Comparison of ENCODE assay signal across 8 mouse cellular contexts in the genomic region with DNA sequence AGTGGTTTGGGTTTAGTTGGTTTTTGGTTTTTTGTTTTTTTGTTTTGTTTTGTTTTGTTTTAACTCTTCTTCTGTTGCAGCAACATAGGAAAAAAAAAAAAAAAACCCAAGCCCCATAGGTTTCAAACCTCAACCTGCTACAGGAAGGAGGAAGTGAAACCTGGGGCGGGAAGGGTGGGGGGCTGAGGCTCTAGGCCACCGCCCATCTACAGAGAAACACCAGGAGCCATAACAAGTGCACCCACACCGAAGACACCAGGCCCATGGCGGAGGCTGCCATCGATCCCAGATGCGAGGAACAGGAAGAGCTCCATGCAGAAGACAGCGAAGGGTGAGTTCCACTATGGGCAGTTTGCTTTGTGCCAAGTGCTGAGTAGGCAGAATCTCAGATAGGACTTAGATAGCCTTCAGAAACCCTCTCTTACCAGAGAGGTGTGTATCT. TPM values are rescaled to one million over a fixed set of nuclear protein-coding genes. Genes with fewer than 3 reads are reported as not detected.
DNase-seq lines count a peak whose midpoint lies in the region; ATAC-seq and TF ChIP-seq lines count a peak whose summit lies in the region.

Gene Lsp1 (plus strand): TSS at position 174 of the 442 bp plus-strand sequence.

- no peak within 1 kb of the TSS for H3K4me3 ChIP-seq in left cerebral cortex, adult 2 months
- no peak within 1 kb of the TSS for H3K4me3 ChIP-seq in limb, embryonic 12.5 days (replicated peaks)
- no peak within 1 kb of the TSS for H3K4me3 ChIP-seq in stomach, postnatal 0 days (ENCODE audit: low read depth, low read length)

- H3K4me2 ChIP-seq in limb, embryonic 12.5 days, result no peak within 1 kb of the TSS
- H3K4me2 ChIP-seq in stomach, postnatal 0 days (replicated peaks; ENCODE audit: low read depth), result no peak within 1 kb of the TSS

- no peak for TF ChIP-seq CTCF in left cerebral cortex, adult 2 months (IDR thresholded peaks at IDR 0.05)
- TF ChIP-seq CTCF in stomach, postnatal 0 days (IDR thresholded peaks at IDR 0.05; ENCODE audit: low read depth), result no peak

- peaks cover 37% of the 10 kb centered on the region for H3K4me1 ChIP-seq in limb, embryonic 12.5 days (replicated peaks)
- H3K4me1 ChIP-seq in stomach, postnatal 0 days (replicated peaks; ENCODE audit: control insufficient read depth, insufficient read depth), result 0 out of 2 replicates have a peak, but pooled peaks cover 6% of the 10 kb centered on the region

- H3K27me3 ChIP-seq in limb, embryonic 12.5 days, result no peaks in the 10 kb centered on the region
- no peaks in the 10 kb centered on the region for H3K27me3 ChIP-seq in stomach, postnatal 0 days (ENCODE audit: control insufficient read depth, insufficient read depth, low read length)

- no peak within 1 kb of the TSS for H3K27ac ChIP-seq in left cerebral cortex, adult 2 months
- H3K27ac ChIP-seq in limb, embryonic 12.5 days, result peak within 1 kb of the TSS; percentile 91; the same call in 1 of the 2 replicates
- H3K27ac ChIP-seq in stomach, postnatal 0 days (replicated peaks), result peak within 1 kb of the TSS; percentile 95

- no peak for DNase-seq in left cerebral cortex, adult 8-10 months (ENCODE audit: low spot score in 2 of 2)
- no peak for DNase-seq in left cerebral cortex, adult 2 months (ENCODE audit: extremely low spot score in 1 of 2, low spot score in 2 of 2)
- no peak for DNase-seq in adrenal gland, adult 8-10 months
- DNase-seq in gastrocnemius, postnatal 4 days (ENCODE audit: low spot score in 2 of 2), result no peak
- peak; percentile 10 for DNase-seq in stomach, postnatal 0 days (ENCODE audit: low spot score)
- DNase-seq in layer of hippocampus, adult 9-11 months, result no peak
- DNase-seq in left cerebral cortex, postnatal 14 days (ENCODE audit: low spot score in 2 of 2), result no peak

- ATAC-seq in limb, embryonic 12.5 days (ENCODE audit: insufficient number of reproducible peaks, insufficient read depth, low FRiP score, low TSS enrichment, low read depth), result no peak
- no peak for ATAC-seq in stomach, postnatal 0 days (ENCODE audit: low FRiP score, low TSS enrichment)

- 98% methylated on average over 7 of the region's 7 CpGs for WGBS in limb, embryonic 12.5 days
- WGBS in stomach, postnatal 0 days, result 90% methylated on average over 7 of the region's 7 CpGs

- H3K9ac ChIP-seq in limb, embryonic 12.5 days (replicated peaks), result no peak within 1 kb of the TSS
- H3K9ac ChIP-seq in stomach, postnatal 0 days (ENCODE audit: low read length), result no peak within 1 kb of the TSS

- intact Hi-C loops in left cerebral cortex, adult 2 months (cut with DNase I), result no loop called here
- intact Hi-C loops in left cerebral cortex, postnatal 14 days (cut with DNase I), result no loop called here

- H3K9me3 ChIP-seq in limb, embryonic 12.5 days, result no peaks in the 10 kb centered on the region
- no peaks in the 10 kb centered on the region for H3K9me3 ChIP-seq in stomach, postnatal 0 days (ENCODE audit: control insufficient read depth, low read length)

- TF ChIP-seq EP300 in stomach, postnatal 0 days (optimal IDR thresholded peaks at IDR 0.05), result no peak

- H3K36me3 ChIP-seq in limb, embryonic 12.5 days, result no peaks in the 10 kb centered on the region
- H3K36me3 ChIP-seq in stomach, postnatal 0 days (ENCODE audit: control insufficient read depth, insufficient read depth, low read length), result no peaks in the 10 kb centered on the region

RNA-seq across cellular contexts. Expression of gene Lsp1, which starts in this region (rescaled TPM):
- 10 to 100 TPM; 10.8 to 18.8 (median 13.9) TPM for total RNA-seq in left cerebral cortex, adult 8-10 months (2022)
- 1 to 10 TPM; 3.4 to 7.1 TPM for total RNA-seq in left cerebral cortex, adult 2 months (2021)
- total RNA-seq in adrenal gland, adult 8-10 months (2022), result 10 to 100 TPM; 18.1 to 31.9 (median 21.4) TPM
- 10 to 100 TPM; 26.3 to 28.7 TPM for total RNA-seq in gastrocnemius, postnatal 4 days (2021)
- 30.2 and 30.3 TPM in 2 replicates for polyA plus RNA-seq in limb, embryonic 12.5 days (2016; fragmentation: Nextera tagmentation; extraction: Ambion mirVana)
- 107 and 110 TPM in 2 replicates for polyA plus RNA-seq in stomach, postnatal 0 days (2015; fragmentation: Nextera tagmentation; extraction: Ambion mirVana)
- 1 to 10 TPM; 6.4 to 7.7 TPM for total RNA-seq in left cerebral cortex, postnatal 14 days (2021)
